Mouse (Mus musculus) monocyte, adult 59 days (primary cell): ENCODE measurements around the gene Gm37240. TPM values are rescaled to one million over a fixed set of nuclear protein-coding genes. Genes with fewer than 3 reads are reported as not detected.

Source experiments
- total RNA-seq, 2 experiments: library from RNA; stranded (reverse); gene quantifications; one replicate each; pipeline ENCODE4 v1.2.4; 2023

Gm37240 gene
- total RNA-seq = not detected

GRCm38 (mm10) chr3:85887239-85887827 lies at the start of gene Gm37240, which contains the start of gene Glt28d2:
Gene Gm37240 (minus strand): TSS chr3:85887518.
Gene Glt28d2 (minus strand): TSS chr3:85887516.

GRCm38 (mm10) chr3:85817191-85817590 lies 70.1 kb downstream of the Gm37240 start, which contains the start of gene Fam160a1:
Gene Fam160a1 (minus strand): TSS chr3:85817291.

GRCm38 (mm10) chr3:85573864-85574830 lies 313.2 kb downstream of the Gm37240 start, which contains the start of gene Gatb:
Gene Gatb (plus strand): TSS chr3:85574119.

GRCm38 (mm10) chr3:84814762-84815381 lies 1072.4 kb downstream of the Gm37240 start, which contains the start of gene Fbxw7:
Gene Fbxw7 (plus strand): TSS chr3:84815268.

GRCm38 (mm10) chr3:84593274-84593673 lies 1294.0 kb downstream of the Gm37240 start, which contains the start of gene Tigd4:
Gene Tigd4 (plus strand): TSS chr3:84593574.

GRCm38 (mm10) chr3:84582023-84582912 lies 1305.0 kb downstream of the Gm37240 start, which contains the start of gene Arfip1:
Gene Arfip1 (minus strand): TSS chr3:84582625.

GRCm38 (mm10) chr3:84480006-84480897 lies 1407.1 kb downstream of the Gm37240 start, which contains the start of gene Fhdc1:
Gene Fhdc1 (minus strand): TSS chr3:84480429.

Other genes starting within 250 kb of the Gm37240 start
- not detected for gene Fam160a1, start 70.2 kb downstream of the Gm37240 start, total RNA-seq
- gene Glt28d2, start within 50 bp of the Gm37240 start, total RNA-seq = not detected
- under 1 TPM; 0.27 to 0.81 TPM for gene Sh3d19, start 83.6 kb upstream of the Gm37240 start, total RNA-seq
- gene Prss48, start 115.0 kb upstream of the Gm37240 start, total RNA-seq = not detected